Comparison of ENCODE assay signal across 8 mouse cellular contexts in the genomic region with DNA sequence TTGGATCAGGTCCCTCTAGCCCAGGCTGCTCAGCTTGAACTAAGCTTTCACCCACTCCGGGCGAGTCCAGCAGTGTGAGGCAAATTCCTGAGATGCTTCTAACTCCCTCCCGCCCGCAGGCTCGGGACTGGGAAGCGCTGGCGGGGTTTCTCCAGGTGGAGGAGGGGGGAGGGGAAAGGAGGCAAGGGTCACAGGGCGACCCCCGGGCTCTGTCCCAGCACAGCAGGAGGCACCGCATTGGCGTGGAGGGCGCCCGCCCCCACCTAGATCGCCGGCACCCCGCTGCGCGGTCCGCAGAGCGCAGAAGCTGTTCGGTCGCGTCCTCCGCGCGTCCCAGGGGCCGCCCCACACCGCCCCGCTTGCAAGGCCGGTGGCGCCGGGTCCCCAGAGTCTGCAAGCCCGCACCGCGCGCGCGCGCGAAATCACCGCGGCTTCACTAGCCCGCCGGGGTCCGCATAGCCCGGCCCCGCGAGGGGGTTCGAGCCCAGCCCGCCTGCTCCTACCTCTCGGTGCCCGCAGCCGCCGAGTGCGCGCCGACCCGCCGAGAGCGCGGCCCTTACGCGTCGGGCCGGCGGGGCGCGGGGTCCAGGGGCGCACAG.
DNase-seq lines count a peak whose midpoint lies in the region; ATAC-seq and TF ChIP-seq lines count a peak whose summit lies in the region.

No protein-coding gene starts in this region.

- no peak for DNase-seq in liver, adult 2 months (ENCODE audit: extremely low read depth, low read depth, low spot score)
- no peak for DNase-seq in liver
- DNase-seq in brain, adult 2 months (ENCODE audit: low read depth, low spot score) = peak; percentile 48
- peak; percentile 55 for DNase-seq in forebrain, embryonic 14.5 days (ENCODE audit: low spot score)
- peak; percentile 55 for DNase-seq in liver, postnatal 0 days
- DNase-seq in retina, postnatal 7 days (ENCODE audit: low read depth, low spot score) = peak; percentile 28
- DNase-seq in layer of hippocampus, adult 8-10 months (ENCODE audit: low spot score in 2 of 2) = no peak

- H3K27me3 ChIP-seq in liver, adult 2 months (ENCODE audit: control insufficient read depth, insufficient read depth, low read length) = no peaks in the 10 kb centered on the region
- no peaks in the 10 kb centered on the region for H3K27me3 ChIP-seq in forebrain, embryonic 14.5 days (replicated peaks; ENCODE audit: control insufficient read depth, insufficient read depth, low read length)
- 0 out of 2 replicates have a peak, but pooled peaks cover 4% of the 10 kb centered on the region for H3K27me3 ChIP-seq in intestine, embryonic 16.5 days (replicated peaks; ENCODE audit: control insufficient read depth, insufficient read depth, low read length)
- H3K27me3 ChIP-seq in liver, postnatal 0 days (ENCODE audit: insufficient read depth, low read length) = peaks cover 16% of the 10 kb centered on the region

- peaks cover 4% of the 10 kb centered on the region; the same call in 1 of the 2 replicates for H3K79me2 ChIP-seq in liver, adult 2 months (ENCODE audit: control insufficient read depth, insufficient read depth, low read length)

- 1% methylated on average over 69 of the region's 69 CpGs for WGBS in liver, adult 2 months
- 2% methylated on average over 38 of the region's 69 CpGs for WGBS in forebrain, embryonic 14.5 days
- WGBS in intestine, embryonic 16.5 days = under 1% methylated on average over 60 of the region's 69 CpGs
- 4% methylated on average over 65 of the region's 69 CpGs for WGBS in liver, postnatal 0 days (ENCODE audit: insufficient replicate concordance)

- TF ChIP-seq EP300 in liver, postnatal 0 days (IDR thresholded peaks at IDR 0.05; ENCODE audit: low read depth) = no peak

- TF ChIP-seq CTCF in liver, adult 2 months (IDR thresholded peaks at IDR 0.05; ENCODE audit: low read depth, low read length) = no peak
- TF ChIP-seq CTCF in liver, postnatal 0 days (IDR thresholded peaks at IDR 0.05; ENCODE audit: low read depth) = no peak

- no peaks in the 10 kb centered on the region for H3K36me3 ChIP-seq in liver, adult 2 months (ENCODE audit: control insufficient read depth, insufficient read depth, low read length)
- H3K36me3 ChIP-seq in forebrain, embryonic 14.5 days (ENCODE audit: control insufficient read depth, insufficient read depth, low read length) = no peaks in the 10 kb centered on the region
- H3K36me3 ChIP-seq in intestine, embryonic 16.5 days (ENCODE audit: control insufficient read depth, insufficient read depth, low read length) = no peaks in the 10 kb centered on the region
- no peaks in the 10 kb centered on the region for H3K36me3 ChIP-seq in liver, postnatal 0 days (replicated peaks; ENCODE audit: insufficient read depth, low read length)

- H3K27ac ChIP-seq in liver, adult 2 months (replicated peaks; ENCODE audit: insufficient read depth, low read depth, low read length) = no peak overlapping the region
- H3K27ac ChIP-seq in forebrain, embryonic 14.5 days (ENCODE audit: low read depth, low read length) = peak overlapping the region; percentile 52; the same call in 1 of the 2 replicates
- no peak overlapping the region for H3K27ac ChIP-seq in intestine, embryonic 16.5 days (ENCODE audit: low read length)
- H3K27ac ChIP-seq in liver, postnatal 0 days (ENCODE audit: low read depth) = no peak overlapping the region

- TF ChIP-seq POLR2A in liver, adult 2 months (IDR thresholded peaks at IDR 0.05; ENCODE audit: extremely low read depth, insufficient read depth, low read length) = no peak

- peak overlapping the region; percentile 85 for H3K4me2 ChIP-seq in forebrain, embryonic 14.5 days (ENCODE audit: low read length)
- peak overlapping the region; percentile 90 for H3K4me2 ChIP-seq in intestine, embryonic 16.5 days (ENCODE audit: low read depth, low read length)
- peak overlapping the region; percentile 98 for H3K4me2 ChIP-seq in liver, postnatal 0 days (ENCODE audit: low read depth, low read length)

- H3K9me3 ChIP-seq in forebrain, embryonic 14.5 days (replicated peaks; ENCODE audit: control insufficient read depth, low read length) = no peaks in the 10 kb centered on the region
- no peaks in the 10 kb centered on the region for H3K9me3 ChIP-seq in intestine, embryonic 16.5 days (ENCODE audit: control insufficient read depth, low read length)
- no peaks in the 10 kb centered on the region for H3K9me3 ChIP-seq in liver, postnatal 0 days (ENCODE audit: low read length)

- peaks cover 7% of the 10 kb centered on the region; the same call in 1 of the 2 replicates for H3K4me1 ChIP-seq in liver, adult 2 months (ENCODE audit: control insufficient read depth, insufficient read depth, low read length)
- H3K4me1 ChIP-seq in forebrain, embryonic 14.5 days (ENCODE audit: control insufficient read depth, insufficient read depth, low read length) = peaks cover 3% of the 10 kb centered on the region; the same call in 1 of the 2 replicates
- peaks cover 20% of the 10 kb centered on the region for H3K4me1 ChIP-seq in intestine, embryonic 16.5 days (ENCODE audit: control insufficient read depth, insufficient read depth, low read length)
- H3K4me1 ChIP-seq in liver, postnatal 0 days (ENCODE audit: insufficient read depth) = peaks cover 8% of the 10 kb centered on the region

- H3K4me3 ChIP-seq in liver, adult 2 months (ENCODE audit: insufficient read depth, low read depth, low read length) = peak overlapping the region; percentile 79
- H3K4me3 ChIP-seq in forebrain, embryonic 14.5 days (ENCODE audit: low read depth, low read length) = peak overlapping the region; percentile 77
- peak overlapping the region; percentile 89 for H3K4me3 ChIP-seq in intestine, embryonic 16.5 days (ENCODE audit: low read length)
- peak overlapping the region; percentile 73 for H3K4me3 ChIP-seq in liver, postnatal 0 days (ENCODE audit: low read depth, low read length)

- peak overlapping the region; percentile 69 for H3K9ac ChIP-seq in liver, adult 2 months (ENCODE audit: low read depth, low read length)
- H3K9ac ChIP-seq in forebrain, embryonic 14.5 days (ENCODE audit: low read length) = peak overlapping the region; percentile 85
- peak overlapping the region; percentile 87 for H3K9ac ChIP-seq in intestine, embryonic 16.5 days (ENCODE audit: low read depth, low read length)
- H3K9ac ChIP-seq in liver, postnatal 0 days (replicated peaks) = peak overlapping the region; percentile 68

- ATAC-seq in forebrain, embryonic 14.5 days = peak; percentile 46
- ATAC-seq in intestine, embryonic 16.5 days = peak; percentile 61
- ATAC-seq in liver, postnatal 0 days = peak; percentile 43

Comparison
In these comparisons a context has a peak if more than half of its experiments do, and no peak if none do; other contexts are left out.
1. DNase-seq: peak in brain, adult 2 months (single experiment), forebrain, embryonic 14.5 days (single experiment), liver, postnatal 0 days (single experiment) and retina, postnatal 7 days (single experiment); none in liver, adult 2 months (single experiment), liver (single experiment) and layer of hippocampus, adult 8-10 months (0 of 2).
2. Peak in every context shown above with its lines, with median percentiles within 50 percentile points of each other: H3K4me3 ChIP-seq, H3K9ac ChIP-seq, ATAC-seq and H3K4me2 ChIP-seq.